Mouse (Mus musculus) small intestine, adult 2 months (tissue): ENCODE data around the gene Tns1. TPM values are rescaled to one million over a fixed set of nuclear protein-coding genes. Genes with fewer than 3 reads are reported as not detected.
A peak's percentile ranks its signal among the peaks of the same experiment; 100 is the strongest.

Source experiments
- H3K27ac ChIP-seq: fragments of 200-500 bp; 2 replicates; pipeline ENCODE4 v1.5.1; 2012; ENCODE audit warnings: low read depth, low read length, control low read depth, inconsistent platforms; ENCODE audit not compliant: insufficient read depth
- H3K27me3 ChIP-seq: fragments of 200-500 bp; 2 replicates; pipeline ENCODE4 v1.6.1; 2012; ENCODE audit warnings: mild to moderate bottlenecking, moderate library complexity, low read length, inconsistent platforms; ENCODE audit not compliant: control insufficient read depth, insufficient read depth
- H3K36me3 ChIP-seq: fragments of 200-500 bp; 2 replicates; pipeline ENCODE4 v1.6.1; 2012; ENCODE audit warnings: mild to moderate bottlenecking, low read length, control low read depth, inconsistent platforms; ENCODE audit not compliant: control insufficient read depth, insufficient read depth
- H3K4me1 ChIP-seq: fragments of 200-500 bp; 2 replicates; pipeline ENCODE4 v1.6.1; 2012; ENCODE audit warnings: low read length, inconsistent platforms, mixed read lengths; ENCODE audit not compliant: control insufficient read depth, insufficient read depth, insufficient read length
- H3K4me3 ChIP-seq: fragments of 200-500 bp; 2 replicates; pipeline ENCODE4 v1.5.1; 2012; ENCODE audit warnings: low read depth, mild to moderate bottlenecking, control low read depth, inconsistent platforms, low read length, moderate library complexity
- CTCF ChIP-seq: fragments of 200-500 bp; IDR thresholded peaks from 2 replicates; pipeline ENCODE4 v1.5.1; 2012; ENCODE audit warnings: low read depth, mild to moderate bottlenecking, control low read depth, inconsistent platforms, low read length, moderate library complexity, mixed read lengths; ENCODE audit not compliant: insufficient replicate concordance, insufficient read length; ENCODE audit errors: extremely low read depth
- POLR2A ChIP-seq: fragments of 200-500 bp; IDR thresholded peaks from 2 replicates; pipeline ENCODE4 v1.6.1; 2012; ENCODE audit warnings: low read depth, mild to moderate bottlenecking, control low read depth, inconsistent platforms, low read length, moderate library complexity
- WGBS: fragments of 180-500 bp; shearing (Covaris S2); methylation state at CpG from one replicate; pipeline ENCODE4 v1.1.7; 2018; 5-methylcytosine and 5-hydroxymethylcytosine counted together
- polyA plus RNA-seq: library from polyadenylated mRNA; depleted of rRNA; stranded (reverse); fragments of >200 nt; gene quantifications from 2 replicates; pipeline ENCODE4 v1.2.3, GENCODE M21; 2012; rRNA removed

Tns1 gene
- polyA plus RNA-seq, 1 experiment = 79.6 TPM

- TF ChIP-seq POLR2A (no peak), CTCF (no peak)
- Histone ChIP-seq H3K27me3 (no peaks in the 10 kb centered on the region), H3K4me3 (no peak overlapping the region), H3K27ac (no peak overlapping the region), H3K36me3 (no peaks in the 10 kb centered on the region), H3K4me1 (no peaks in the 10 kb centered on the region)
Measured at GRCm38 (mm10) chr1:73880731-73881130, 243.5 kb downstream of the Tns1 start.

- no peaks in the 10 kb centered on the region for H3K4me1 ChIP-seq
- no peak overlapping the region for H3K4me3 ChIP-seq
- WGBS = 18% methylated on average over 1 of the region's 1 CpGs
- H3K27me3 ChIP-seq = no peaks in the 10 kb centered on the region
- no peaks in the 10 kb centered on the region for H3K36me3 ChIP-seq
- TF ChIP-seq CTCF (no peak), POLR2A (no peak)
- H3K27ac ChIP-seq = no peak overlapping the region
Measured at GRCm38 (mm10) chr1:73875676-73876218, 248.5 kb downstream of the Tns1 start.

- Histone ChIP-seq H3K36me3 (no peaks in the 10 kb centered on the region), H3K27ac (no peak overlapping the region), H3K4me3 (no peak overlapping the region), H3K27me3 (no peaks in the 10 kb centered on the region), H3K4me1 (0 out of 2 replicates have a peak, but pooled peaks cover 2% of the 10 kb centered on the region)
- WGBS = 82% methylated on average over 3 of the region's 3 CpGs
- TF ChIP-seq CTCF (no peak), POLR2A (no peak)
Measured at GRCm38 (mm10) chr1:73864314-73864713, 259.9 kb downstream of the Tns1 start.

- TF ChIP-seq CTCF (no peak), POLR2A (no peak)
- no peaks in the 10 kb centered on the region for H3K36me3 ChIP-seq
- no peaks in the 10 kb centered on the region for H3K27me3 ChIP-seq
- peak overlapping the region; percentile 19 for H3K4me3 ChIP-seq
- 11% methylated on average over 11 of the region's 11 CpGs for WGBS
- no peak overlapping the region for H3K27ac ChIP-seq
- 0 out of 2 replicates have a peak, but pooled peaks cover 2% of the 10 kb centered on the region for H3K4me1 ChIP-seq
Measured at GRCm38 (mm10) chr1:73863074-73863431, 261.2 kb downstream of the Tns1 start.

GRCm38 (mm10) chr1:73862323-73863073 is 261.8 kb downstream of the Tns1 start:
- H3K4me1 ChIP-seq = 0 out of 2 replicates have a peak, but pooled peaks cover 2% of the 10 kb centered on the region
- no peaks in the 10 kb centered on the region for H3K36me3 ChIP-seq
- no peak overlapping the region for H3K27ac ChIP-seq
- no peaks in the 10 kb centered on the region for H3K27me3 ChIP-seq
- H3K4me3 ChIP-seq = peak overlapping the region; percentile 19
- 11% methylated on average over 15 of the region's 15 CpGs for WGBS
- TF ChIP-seq CTCF (peak; percentile 26; the same call in 1 of the 2 replicates), POLR2A (no peak)

GRCm38 (mm10) chr1:73860421-73860820 is 263.8 kb downstream of the Tns1 start:
- TF ChIP-seq POLR2A = no peak
- TF ChIP-seq CTCF = no peak
- Histone ChIP-seq H3K4me1 (0 out of 2 replicates have a peak, but pooled peaks cover 2% of the 10 kb centered on the region), H3K27me3 (no peaks in the 10 kb centered on the region), H3K27ac (no peak overlapping the region), H3K36me3 (no peaks in the 10 kb centered on the region), H3K4me3 (no peak overlapping the region)
- 83% methylated on average over 3 of the region's 3 CpGs for WGBS

Other genes starting within 250 kb of the Tns1 start
- 0.11 TPM in 1 of 2 replicates, not detected in the other for gene Rufy4, start 1.1 kb upstream of the Tns1 start, polyA plus RNA-seq
- gene Cxcr2, start 29.5 kb upstream of the Tns1 start, polyA plus RNA-seq = 0.11 and 0.41 TPM in 2 replicates
- gene Cxcr1, start 70.2 kb upstream of the Tns1 start, polyA plus RNA-seq = not detected in 2 replicates
- gene Arpc2, start 111.6 kb upstream of the Tns1 start, polyA plus RNA-seq = 110 and 323 TPM in 2 replicates
- gene Gpbar1, start 154.1 kb upstream of the Tns1 start, polyA plus RNA-seq = 1.8 and 3.1 TPM in 2 replicates
- gene Aamp, start 160.3 kb upstream of the Tns1 start, polyA plus RNA-seq = 81.6 and 160 TPM in 2 replicates
- gene Pnkd, start 160.5 kb upstream of the Tns1 start, polyA plus RNA-seq = 36.9 and 62.6 TPM in 2 replicates
- 497 and 689 TPM in 2 replicates for gene Tmbim1, start 181.2 kb upstream of the Tns1 start, polyA plus RNA-seq
- gene Catip, start 237.7 kb upstream of the Tns1 start, polyA plus RNA-seq = 0.05 and 0.39 TPM in 2 replicates